Mouse (Mus musculus) heart, adult 2 months (tissue): ENCODE measurements at regions not wholly inside any gene's neighbourhood (a gene's known extent, or its start where the extent isn't known, plus 50 kb on each side); places are given as distances from the start of the nearest gene placed in this dataset.

ENCODE experiments used
- DNase-seq, 2 experiments: peaks; one replicate each; pipeline ENCODE4 v3.0.0; 2021
- H3K27ac ChIP-seq: fragments of 200-600 bp; 2 replicates; pipeline ENCODE4 v1.8.1; 2022
- H3K27me3 ChIP-seq: fragments of 200-500 bp; 2 replicates; pipeline ENCODE4 v1.6.1; 2012; ENCODE audit warnings: mild to moderate bottlenecking, low read length, inconsistent platforms, mixed read lengths; ENCODE audit not compliant: control insufficient read depth, insufficient read depth
- H3K36me3 ChIP-seq: fragments of 200-500 bp; 2 replicates; pipeline ENCODE4 v1.6.1; 2012; ENCODE audit warnings: low read length, inconsistent platforms; ENCODE audit not compliant: control insufficient read depth, insufficient read depth
- H3K4me1 ChIP-seq: fragments of 200-500 bp; 2 replicates; pipeline ENCODE4 v1.6.1; 2011; ENCODE audit warnings: low read length; ENCODE audit not compliant: control insufficient read depth, insufficient read depth
- H3K4me3 ChIP-seq: fragments of 200-600 bp; 2 replicates; pipeline ENCODE4 v1.8.1; 2022
- H3K79me2 ChIP-seq: fragments of 200-500 bp; replicated peaks from 2 replicates; pipeline ENCODE4 v1.6.1; 2012; ENCODE audit warnings: mild to moderate bottlenecking, inconsistent platforms, low read length, moderate library complexity, mixed read lengths; ENCODE audit not compliant: control insufficient read depth, insufficient read depth
- H3K9ac ChIP-seq: fragments of 200-500 bp; 2 replicates; pipeline ENCODE4 v1.6.1; 2012; ENCODE audit warnings: low read depth, mild to moderate bottlenecking, control low read depth, inconsistent platforms, low read length, mixed read lengths
- CTCF ChIP-seq: fragments of 200-600 bp; IDR thresholded peaks from 2 replicates; pipeline ENCODE4 v1.8.1; 2022; ENCODE audit warnings: antibody characterized with exemption, mild to moderate bottlenecking, moderate library complexity
- EP300 ChIP-seq: fragments of 200-500 bp; IDR thresholded peaks from 2 replicates; pipeline ENCODE4 v1.6.1; 2011; ENCODE audit warnings: low read depth, low read length, control low read depth; ENCODE audit not compliant: insufficient read depth
- POLR2A ChIP-seq: fragments of 200-500 bp; IDR thresholded peaks from 2 replicates; pipeline ENCODE4 v1.6.1; 2011; ENCODE audit warnings: mild to moderate bottlenecking, low read depth, low read length, control low read depth; ENCODE audit not compliant: insufficient read depth
- WGBS: fragments of 180-500 bp; shearing (Covaris S2); methylation state at CpG from one replicate; pipeline ENCODE4 v1.1.7; 2018; 5-methylcytosine and 5-hydroxymethylcytosine counted together
- intact Hi-C: fragments of 180-260 bp; cut with DNase I; formaldehyde crosslinking; loops from one replicate; pipeline ENCODE4 v1.15.1; 2025

- TF ChIP-seq EP300 (no peak), POLR2A (no peak), CTCF (no peak)
- no peak overlapping the region for H3K4me3 ChIP-seq
- 85% methylated on average over 5 of the region's 5 CpGs for WGBS
- intact Hi-C loops = no loop called here
- no peak overlapping the region for H3K9ac ChIP-seq
- H3K27ac ChIP-seq = no peak overlapping the region
- H3K79me2 ChIP-seq = no peaks in the 10 kb centered on the region
- no peaks in the 10 kb centered on the region for H3K27me3 ChIP-seq
- H3K4me1 ChIP-seq = no peaks in the 10 kb centered on the region
- H3K36me3 ChIP-seq = no peaks in the 10 kb centered on the region
- DNase-seq = no peak
Measured at GRCm38 (mm10) chr2:50538068-50538467, 241.5 kb upstream of the Mmadhc start.

- no peak for TF ChIP-seq POLR2A
- no peak for TF ChIP-seq EP300
- TF ChIP-seq CTCF = no peak
- DNase-seq = no peak
- Histone ChIP-seq H3K4me3 (no peak overlapping the region), H3K79me2 (no peaks in the 10 kb centered on the region), H3K4me1 (no peaks in the 10 kb centered on the region), H3K27ac (no peak overlapping the region), H3K27me3 (no peaks in the 10 kb centered on the region), H3K36me3 (no peaks in the 10 kb centered on the region), H3K9ac (no peak overlapping the region)
- intact Hi-C loops = no loop called here
- WGBS = 60% methylated on average over 4 of the region's 4 CpGs
Measured at GRCm38 (mm10) chr2:50535085-50535878, 238.7 kb upstream of the Mmadhc start.

GRCm38 (mm10) chr2:50533702-50534101, 237.1 kb upstream of the Mmadhc start:
- no peak for DNase-seq
- no peak overlapping the region for H3K4me3 ChIP-seq
- WGBS = 81% methylated on average over 2 of the region's 2 CpGs
- H3K36me3 ChIP-seq = no peaks in the 10 kb centered on the region
- H3K27me3 ChIP-seq = no peaks in the 10 kb centered on the region
- intact Hi-C loops = no loop called here
- no peak for TF ChIP-seq EP300
- no peak overlapping the region for H3K27ac ChIP-seq
- no peaks in the 10 kb centered on the region for H3K79me2 ChIP-seq
- no peak overlapping the region for H3K9ac ChIP-seq
- H3K4me1 ChIP-seq = no peaks in the 10 kb centered on the region

- TF ChIP-seq EP300 (no peak), CTCF (no peak), POLR2A (no peak)
- no peak overlapping the region for H3K9ac ChIP-seq
- DNase-seq = no peak
- intact Hi-C loops = no loop called here
- no peak overlapping the region for H3K4me3 ChIP-seq
- H3K27me3 ChIP-seq = no peaks in the 10 kb centered on the region
- H3K27ac ChIP-seq = no peak overlapping the region
- H3K4me1 ChIP-seq = no peaks in the 10 kb centered on the region
- no peaks in the 10 kb centered on the region for H3K36me3 ChIP-seq
- no peaks in the 10 kb centered on the region for H3K79me2 ChIP-seq
Measured at GRCm38 (mm10) chr2:50527425-50527824, 230.8 kb upstream of the Mmadhc start.

GRCm38 (mm10) chr2:50524838-50525615, 228.4 kb upstream of the Mmadhc start:
- Histone ChIP-seq H3K79me2 (no peaks in the 10 kb centered on the region), H3K27me3 (no peaks in the 10 kb centered on the region), H3K4me3 (no peak overlapping the region), H3K36me3 (no peaks in the 10 kb centered on the region), H3K9ac (no peak overlapping the region), H3K4me1 (no peaks in the 10 kb centered on the region), H3K27ac (no peak overlapping the region)
- no peak for DNase-seq
- intact Hi-C loops = no loop called here
- WGBS = 84% methylated on average over 10 of the region's 10 CpGs
- TF ChIP-seq EP300 = no peak
- TF ChIP-seq CTCF = no peak
- TF ChIP-seq POLR2A = no peak

GRCm38 (mm10) chr2:50520169-50520568, 223.6 kb upstream of the Mmadhc start:
- intact Hi-C loops = no loop called here
- Histone ChIP-seq H3K27me3 (no peaks in the 10 kb centered on the region), H3K4me3 (no peak overlapping the region), H3K36me3 (no peaks in the 10 kb centered on the region), H3K79me2 (no peaks in the 10 kb centered on the region), H3K27ac (no peak overlapping the region), H3K9ac (no peak overlapping the region), H3K4me1 (no peaks in the 10 kb centered on the region; the same call in 1 of the 2 replicates)
- DNase-seq = no peak
- no peak for TF ChIP-seq CTCF
- TF ChIP-seq POLR2A = no peak
- 37% methylated on average over 8 of the region's 8 CpGs for WGBS
